Mouse (Mus musculus) lung, postnatal 0 days (tissue): Measurements from ENCODE around the gene Ube2o. TPM values are rescaled to one million over a fixed set of nuclear protein-coding genes. Genes with fewer than 3 reads are reported as not detected.

Experiments
- ATAC-seq: fragments of 200-750 bp; cut with Nextera tagmentation; 2 replicates; pipeline ENCODE4 v1.8.0; 2017; ENCODE audit warnings: moderate library complexity
- DNase-seq: peaks from one replicate; pipeline ENCODE4 v3.0.0-alpha.2; 2016; ENCODE audit warnings: low spot score
- H3K27ac ChIP-seq: fragments of 300-500 bp; sonication (generic); 2 replicates; pipeline ENCODE4 v1.5.1; 2014; ENCODE audit warnings: antibody characterized with exemption, mild to moderate bottlenecking, low read length, mixed read lengths
- H3K27me3 ChIP-seq: fragments of 300-500 bp; sonication (generic); replicated peaks from 2 replicates; pipeline ENCODE4 v1.6.1; 2014; ENCODE audit warnings: low read length, mixed read lengths; ENCODE audit not compliant: insufficient read depth
- H3K36me3 ChIP-seq: fragments of 300-500 bp; sonication (generic); 2 replicates; pipeline ENCODE4 v1.6.1; 2014; ENCODE audit warnings: low read length, mixed read lengths; ENCODE audit not compliant: insufficient read depth
- H3K4me1 ChIP-seq: fragments of 300-500 bp; sonication (generic); 2 replicates; pipeline ENCODE4 v1.6.1; 2014; ENCODE audit warnings: antibody characterized with exemption, low read depth, low read length, mixed read lengths; ENCODE audit not compliant: insufficient read depth
- H3K4me2 ChIP-seq: fragments of 300-500 bp; sonication (generic); replicated peaks from 2 replicates; pipeline ENCODE4 v1.6.1; 2014; ENCODE audit warnings: low read depth, mild to moderate bottlenecking, low read length, moderate library complexity, mixed read lengths
- H3K4me3 ChIP-seq: fragments of 300-500 bp; sonication (generic); 2 replicates; pipeline ENCODE4 v1.5.1; 2014; ENCODE audit warnings: low read depth, low read length
- H3K9ac ChIP-seq: fragments of 300-500 bp; sonication (generic); replicated peaks from 2 replicates; pipeline ENCODE4 v1.6.1; 2014; ENCODE audit warnings: low read depth, mild to moderate bottlenecking
- H3K9me3 ChIP-seq: fragments of 300-500 bp; sonication (generic); 2 replicates; pipeline ENCODE4 v1.6.1; 2016; ENCODE audit warnings: low read length, mixed read lengths
- CTCF ChIP-seq: IDR thresholded peaks from 2 replicates; pipeline ENCODE4 v1.5.1; 2016; ENCODE audit warnings: antibody characterized with exemption, mild to moderate bottlenecking
- EP300 ChIP-seq: IDR thresholded peaks from 2 replicates; pipeline ENCODE4 v1.6.1; 2016; ENCODE audit warnings: antibody characterized with exemption, mild to moderate bottlenecking, control low read depth
- WGBS: fragments of 180-500 bp; shearing (Covaris S2); extraction: QIAGEN DNeasy Blood & Tissue Kit; methylation state at CpG from one replicate; pipeline ENCODE4 v1.1.7; 2014; 5-methylcytosine and 5-hydroxymethylcytosine counted together
- polyA plus RNA-seq: library from polyadenylated mRNA; unstranded; fragments of >200 nt; fragmentation: Nextera tagmentation; extraction: Ambion mirVana; gene quantifications from 2 replicates; pipeline ENCODE4 v1.2.1, GENCODE M21; 2015

Gene Ube2o
- polyA plus RNA-seq, 1 experiment from 2014 or later = 9.1 TPM

DNA sequence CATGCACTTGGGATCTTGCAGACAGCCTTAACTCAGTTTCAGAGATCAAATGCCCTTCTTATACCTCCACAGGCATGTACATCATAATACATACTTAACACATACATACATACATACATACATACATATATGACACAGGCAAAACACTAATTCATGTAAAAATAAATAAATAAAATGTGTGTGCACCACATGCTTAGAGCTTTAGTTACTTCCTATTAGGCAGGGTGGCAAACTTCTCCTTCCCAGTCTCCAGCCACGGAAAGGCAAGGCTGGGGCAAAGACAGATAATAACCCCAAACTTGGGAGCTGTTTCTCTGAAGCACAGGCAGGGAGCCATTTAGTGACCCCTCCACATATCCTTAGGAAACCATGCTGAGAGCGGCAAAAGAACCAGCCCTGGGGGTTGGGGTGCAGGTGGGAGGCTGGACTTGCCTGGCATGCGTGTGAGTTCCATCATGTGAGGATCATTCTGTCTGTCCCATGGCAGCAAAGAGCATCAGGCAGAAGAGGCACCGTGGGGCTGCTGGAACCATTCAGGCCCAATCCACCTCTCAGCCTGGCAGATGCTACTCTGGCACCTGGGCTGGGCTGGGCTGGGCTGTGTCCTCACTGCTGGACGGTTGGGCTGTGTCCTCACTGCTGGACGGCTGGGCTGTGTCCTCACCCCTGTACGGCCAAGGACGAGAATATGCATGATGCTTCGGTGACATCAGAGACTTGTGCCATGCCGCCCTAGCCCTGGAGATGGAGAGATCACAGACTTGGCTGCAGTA is 45.2 kb upstream of the Ube2o start, which contains the start of gene Rhbdf2:
Gene Rhbdf2 (minus strand): TSS at position 721 of the 773 bp plus-strand sequence.
- ATAC-seq (no peak), DNase-seq (no peak)
- Histone ChIP-seq H3K4me2 (no peak within 1 kb of the TSS), H3K4me1 (peaks cover 23% of the 10 kb centered on the region), H3K9ac (no peak within 1 kb of the TSS), H3K9me3 (no peaks in the 10 kb centered on the region), H3K27me3 (no peaks in the 10 kb centered on the region), H3K4me3 (no peak within 1 kb of the TSS), H3K27ac (no peak within 1 kb of the TSS), H3K36me3 (no peaks in the 10 kb centered on the region)
- WGBS = 72% methylated on average over 10 of the region's 10 CpGs
- TF ChIP-seq CTCF = no peak
- TF ChIP-seq EP300 = no peak

DNA sequence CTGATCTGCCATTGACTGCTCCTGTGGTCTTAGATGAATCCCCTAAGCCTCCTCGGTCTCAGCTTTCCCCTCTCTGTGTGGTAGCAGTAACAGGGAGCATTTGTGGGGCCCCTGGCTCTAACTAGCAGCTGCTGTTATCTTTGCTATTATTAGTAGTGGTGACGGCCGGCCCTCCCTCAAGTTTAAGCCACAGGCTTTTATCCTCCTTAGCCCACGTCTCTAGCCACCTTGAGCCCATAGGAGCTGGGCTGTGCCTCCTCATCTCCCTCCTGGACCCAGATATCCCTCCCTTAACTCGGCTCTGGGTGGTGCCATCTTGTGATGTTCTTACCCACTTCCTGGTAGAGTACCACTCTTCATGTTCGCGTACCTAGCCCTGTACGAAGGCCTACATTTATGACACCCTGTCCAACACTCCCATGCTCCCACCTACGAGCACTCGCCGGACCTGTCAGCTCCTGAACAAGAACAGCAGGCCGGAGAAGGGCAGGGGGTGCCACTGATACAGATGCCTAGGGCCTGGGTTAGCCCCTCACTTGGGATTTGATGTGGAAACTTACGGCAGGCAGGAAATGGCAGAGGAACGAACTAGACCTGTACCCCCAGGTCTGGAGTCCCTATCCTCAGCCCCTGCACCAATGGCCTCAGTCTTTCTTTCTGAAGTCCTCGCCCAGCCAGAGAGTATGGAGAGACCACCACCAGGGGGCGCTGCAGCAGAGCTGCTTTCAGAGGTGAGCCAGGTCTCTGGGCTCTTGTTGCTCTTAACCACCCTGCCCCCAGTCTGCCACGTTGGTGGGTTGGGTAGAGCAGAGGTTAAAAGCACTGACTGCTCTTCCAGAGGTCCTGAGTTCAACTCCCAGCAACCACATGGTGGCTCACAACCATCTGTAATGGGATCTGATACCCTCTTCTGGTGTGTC is 44.1 kb upstream of the Ube2o start:
- WGBS = 79% methylated on average over 17 of the region's 17 CpGs
- DNase-seq = peak; percentile 37
- Histone ChIP-seq H3K4me3 (no peak overlapping the region), H3K9me3 (no peaks in the 10 kb centered on the region), H3K9ac (no peak overlapping the region), H3K27ac (no peak overlapping the region), H3K4me1 (peaks cover 30% of the 10 kb centered on the region), H3K36me3 (no peaks in the 10 kb centered on the region), H3K27me3 (no peaks in the 10 kb centered on the region), H3K4me2 (no peak overlapping the region)
- no peak for ATAC-seq
- TF ChIP-seq EP300 (no peak), CTCF (peak; percentile 82)

DNA sequence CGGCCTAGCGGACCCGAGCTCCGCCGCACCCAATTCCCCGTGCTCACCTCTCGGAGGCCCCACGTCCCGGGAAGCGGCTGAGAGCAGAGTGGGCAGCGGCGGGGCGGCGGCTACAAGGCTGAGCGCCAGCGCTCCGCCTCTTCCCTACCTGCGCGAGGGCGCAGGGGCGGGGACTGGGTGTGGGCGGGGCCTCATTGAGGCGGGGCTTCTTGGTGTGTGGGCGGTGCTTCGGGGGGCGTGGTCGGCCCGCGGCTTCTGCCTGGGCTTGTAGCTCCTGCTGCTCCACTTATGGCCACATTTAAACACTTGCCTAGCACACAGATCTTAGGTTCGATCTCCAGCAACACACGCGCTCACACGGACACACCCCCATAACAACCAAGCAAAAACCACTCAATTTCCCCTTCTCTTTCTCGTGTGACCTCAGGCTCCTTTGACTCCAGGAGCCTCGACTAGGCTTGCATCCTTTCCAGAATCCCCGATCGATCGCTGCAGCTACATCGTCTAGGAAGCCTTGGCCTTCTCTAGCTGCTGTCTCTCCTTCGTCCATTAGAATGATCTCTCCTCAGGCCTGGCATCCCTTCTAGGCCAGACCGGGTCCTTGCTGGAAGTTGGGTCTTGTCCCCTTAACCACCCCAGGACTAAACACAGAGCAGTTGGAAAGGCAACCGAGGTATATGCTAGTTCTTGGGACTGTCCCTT is 43.0 kb upstream of the Ube2o start:
- H3K27ac ChIP-seq = peak overlapping the region; percentile 92

GRCm38 (mm10) chr11:116623281-116624124 is 42.3 kb upstream of the Ube2o start:
- Histone ChIP-seq H3K9me3 (no peaks in the 10 kb centered on the region), H3K4me3 (peak overlapping the region; percentile 89), H3K36me3 (no peaks in the 10 kb centered on the region), H3K9ac (peak overlapping the region; percentile 85), H3K27ac (peak overlapping the region; percentile 92), H3K4me2 (peak overlapping the region; percentile 78), H3K4me1 (peaks cover 48% of the 10 kb centered on the region), H3K27me3 (no peaks in the 10 kb centered on the region)
- no peak; the same call in 1 of the 2 replicates for ATAC-seq
- TF ChIP-seq CTCF (peak; percentile 35), EP300 (no peak)
- 6% methylated on average over 40 of the region's 40 CpGs for WGBS
- DNase-seq = peak; percentile 76

More for the DNA sequence above, 43.0 kb upstream of the Ube2o start:
- H3K4me1 ChIP-seq = peaks cover 40% of the 10 kb centered on the region
- no peaks in the 10 kb centered on the region for H3K9me3 ChIP-seq
- DNase-seq (peak; percentile 86), ATAC-seq (peak; percentile 54)
- WGBS = 13% methylated on average over 40 of the region's 42 CpGs
- no peak for TF ChIP-seq EP300
- TF ChIP-seq CTCF = no peak
- peak overlapping the region; percentile 85 for H3K9ac ChIP-seq
- H3K36me3 ChIP-seq = no peaks in the 10 kb centered on the region
- H3K4me3 ChIP-seq = peak overlapping the region; percentile 89
- peak overlapping the region; percentile 78 for H3K4me2 ChIP-seq
- no peaks in the 10 kb centered on the region for H3K27me3 ChIP-seq

DNA sequence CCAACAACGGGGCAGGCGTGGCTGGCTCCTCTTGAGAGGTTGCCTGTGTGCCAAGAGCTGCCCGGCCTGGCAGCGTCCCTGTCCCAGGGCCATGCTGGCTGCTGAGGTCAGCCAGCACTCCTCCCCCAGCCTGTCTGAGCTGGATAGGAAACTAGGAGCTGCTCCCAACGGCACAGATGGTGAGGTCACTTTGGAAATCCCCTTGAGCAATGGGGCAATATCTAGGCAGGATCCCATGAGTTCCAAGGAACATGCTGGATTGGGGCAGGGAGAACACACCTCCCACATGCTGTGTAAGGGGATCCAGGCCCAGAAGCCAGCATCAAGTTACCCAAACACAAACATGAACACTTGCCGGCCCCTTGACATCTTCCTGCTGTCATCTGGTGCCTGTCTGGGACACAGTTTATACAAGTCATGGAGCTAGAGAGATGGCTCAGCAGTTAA is 40.0 kb upstream of the Ube2o start:
- WGBS = 6% methylated on average over 6 of the region's 6 CpGs
- Histone ChIP-seq H3K27me3 (no peaks in the 10 kb centered on the region), H3K9ac (no peak overlapping the region), H3K4me3 (no peak overlapping the region), H3K36me3 (no peaks in the 10 kb centered on the region), H3K4me1 (peaks cover 70% of the 10 kb centered on the region), H3K4me2 (peak overlapping the region; percentile 78), H3K27ac (peak overlapping the region; percentile 92), H3K9me3 (no peaks in the 10 kb centered on the region)
- TF ChIP-seq EP300 (peak; percentile 86), CTCF (no peak)
- peak; percentile 98 for DNase-seq
- peak; percentile 80 for ATAC-seq
